Mouse (Mus musculus): ENCODE data around the gene Popdc2. TPM values are rescaled to one million over a fixed set of nuclear protein-coding genes. Genes with fewer than 3 reads are reported as not detected.
A peak's percentile ranks its signal among the peaks of the same experiment; 100 is the strongest.

Gene Popdc2
- polyA plus RNA-seq (2012; rRNA removed), result 6.5 and 7.7 TPM in 2 replicates

GRCm38 (mm10) chr16:38361933-38362332 lies at the start of gene Popdc2:
TSS of gene Popdc2 (plus strand) at chr16:38362209.
- Histone ChIP-seq H3K4me3 (ENCODE audit: low read depth, low read length) (peak within 1 kb of the TSS; percentile 34), H3K27me3 (ENCODE audit: control insufficient read depth, insufficient read depth, low read length) (no peaks in the 10 kb centered on the region), H3K36me3 (ENCODE audit: control insufficient read depth, insufficient read depth, low read length) (no peaks in the 10 kb centered on the region; the same call in 1 of the 2 replicates), H3K4me1 (ENCODE audit: control insufficient read depth, insufficient read depth, insufficient read length, low read length) (peaks cover 3% of the 10 kb centered on the region; the same call in 1 of the 2 replicates), H3K27ac (ENCODE audit: insufficient read depth, low read depth, low read length) (0 out of 2 replicates have a peak within 1 kb of the TSS, but pooled peaks have one; percentile 4)
- 56% methylated on average over 10 of the region's 10 CpGs for WGBS
- no peak for TF ChIP-seq POLR2A (IDR thresholded peaks at IDR 0.05; ENCODE audit: low read depth, low read length)
- no peak for TF ChIP-seq CTCF (IDR thresholded peaks at IDR 0.05; ENCODE audit: extremely low read depth, insufficient read length, insufficient replicate concordance, low read depth, low read length)

- no peak for TF ChIP-seq POLR2A (IDR thresholded peaks at IDR 0.05; ENCODE audit: low read depth, low read length)
- TF ChIP-seq CTCF (IDR thresholded peaks at IDR 0.05; ENCODE audit: extremely low read depth, insufficient read length, insufficient replicate concordance, low read depth, low read length), result no peak
- Histone ChIP-seq H3K4me1 (ENCODE audit: control insufficient read depth, insufficient read depth, insufficient read length, low read length) (peaks cover 2% of the 10 kb centered on the region; the same call in 1 of the 2 replicates), H3K4me3 (ENCODE audit: low read depth, low read length) (no peak overlapping the region), H3K27me3 (ENCODE audit: control insufficient read depth, insufficient read depth, low read length) (no peaks in the 10 kb centered on the region), H3K27ac (ENCODE audit: insufficient read depth, low read depth, low read length) (no peak overlapping the region), H3K36me3 (ENCODE audit: control insufficient read depth, insufficient read depth, low read length) (no peaks in the 10 kb centered on the region)
- WGBS, result 74% methylated on average over 9 of the region's 9 CpGs
Observed at GRCm38 (mm10) chr16:38318492-38318891, 43.5 kb upstream of the Popdc2 start.

- no peaks in the 10 kb centered on the region for H3K36me3 ChIP-seq (ENCODE audit: control insufficient read depth, insufficient read depth, low read length)
- H3K27me3 ChIP-seq (ENCODE audit: control insufficient read depth, insufficient read depth, low read length), result no peaks in the 10 kb centered on the region
- TF ChIP-seq CTCF (IDR thresholded peaks at IDR 0.05; ENCODE audit: extremely low read depth, insufficient read length, insufficient replicate concordance, low read depth, low read length) (no peak), POLR2A (IDR thresholded peaks at IDR 0.05; ENCODE audit: low read depth, low read length) (no peak)
- H3K4me3 ChIP-seq (ENCODE audit: low read depth, low read length), result no peak overlapping the region
- no peak overlapping the region for H3K27ac ChIP-seq (ENCODE audit: insufficient read depth, low read depth, low read length)
- 91% methylated on average over 4 of the region's 4 CpGs for WGBS
- H3K4me1 ChIP-seq (ENCODE audit: control insufficient read depth, insufficient read depth, insufficient read length, low read length), result peaks cover 2% of the 10 kb centered on the region; the same call in 1 of the 2 replicates
Observed at GRCm38 (mm10) chr16:38319087-38319486, 42.9 kb upstream of the Popdc2 start.

- Histone ChIP-seq H3K27ac (ENCODE audit: insufficient read depth, low read depth, low read length) (no peak overlapping the region), H3K4me3 (ENCODE audit: low read depth, low read length) (no peak overlapping the region), H3K4me1 (ENCODE audit: control insufficient read depth, insufficient read depth, insufficient read length, low read length) (peaks cover 2% of the 10 kb centered on the region; the same call in 1 of the 2 replicates), H3K27me3 (ENCODE audit: control insufficient read depth, insufficient read depth, low read length) (no peaks in the 10 kb centered on the region), H3K36me3 (ENCODE audit: control insufficient read depth, insufficient read depth, low read length) (no peaks in the 10 kb centered on the region)
- 33% methylated on average over 17 of the region's 17 CpGs for WGBS
- no peak for TF ChIP-seq POLR2A (IDR thresholded peaks at IDR 0.05; ENCODE audit: low read depth, low read length)
- peak; percentile 58; the same call in 1 of the 2 replicates for TF ChIP-seq CTCF (IDR thresholded peaks at IDR 0.05; ENCODE audit: extremely low read depth, insufficient read length, insufficient replicate concordance, low read depth, low read length)
Observed at GRCm38 (mm10) chr16:38321452-38321935, 40.5 kb upstream of the Popdc2 start.

- Histone ChIP-seq H3K4me3 (ENCODE audit: low read depth, low read length) (no peak overlapping the region), H3K36me3 (ENCODE audit: control insufficient read depth, insufficient read depth, low read length) (no peaks in the 10 kb centered on the region), H3K4me1 (ENCODE audit: control insufficient read depth, insufficient read depth, insufficient read length, low read length) (peaks cover 2% of the 10 kb centered on the region; the same call in 1 of the 2 replicates), H3K27ac (ENCODE audit: insufficient read depth, low read depth, low read length) (no peak overlapping the region), H3K27me3 (ENCODE audit: control insufficient read depth, insufficient read depth, low read length) (no peaks in the 10 kb centered on the region)
- 91% methylated on average over 15 of the region's 15 CpGs for WGBS
- TF ChIP-seq POLR2A (IDR thresholded peaks at IDR 0.05; ENCODE audit: low read depth, low read length) (no peak), CTCF (IDR thresholded peaks at IDR 0.05; ENCODE audit: extremely low read depth, insufficient read length, insufficient replicate concordance, low read depth, low read length) (no peak)
Observed at GRCm38 (mm10) chr16:38324311-38324710, 37.7 kb upstream of the Popdc2 start.

- Histone ChIP-seq H3K36me3 (ENCODE audit: control insufficient read depth, insufficient read depth, low read length) (no peaks in the 10 kb centered on the region), H3K4me3 (ENCODE audit: low read depth, low read length) (no peak overlapping the region), H3K4me1 (ENCODE audit: control insufficient read depth, insufficient read depth, insufficient read length, low read length) (no peaks in the 10 kb centered on the region), H3K27ac (ENCODE audit: insufficient read depth, low read depth, low read length) (no peak overlapping the region), H3K27me3 (ENCODE audit: control insufficient read depth, insufficient read depth, low read length) (no peaks in the 10 kb centered on the region)
- WGBS, result 88% methylated on average over 11 of the region's 11 CpGs
- TF ChIP-seq CTCF (IDR thresholded peaks at IDR 0.05; ENCODE audit: extremely low read depth, insufficient read length, insufficient replicate concordance, low read depth, low read length) (no peak), POLR2A (IDR thresholded peaks at IDR 0.05; ENCODE audit: low read depth, low read length) (no peak)
Observed at GRCm38 (mm10) chr16:38326778-38327397, 35.1 kb upstream of the Popdc2 start.

- Histone ChIP-seq H3K4me1 (ENCODE audit: control insufficient read depth, insufficient read depth, insufficient read length, low read length) (peaks cover 3% of the 10 kb centered on the region; the same call in 1 of the 2 replicates), H3K4me3 (ENCODE audit: low read depth, low read length) (no peak overlapping the region), H3K27me3 (ENCODE audit: control insufficient read depth, insufficient read depth, low read length) (no peaks in the 10 kb centered on the region), H3K36me3 (ENCODE audit: control insufficient read depth, insufficient read depth, low read length) (no peaks in the 10 kb centered on the region), H3K27ac (ENCODE audit: insufficient read depth, low read depth, low read length) (no peak overlapping the region)
- WGBS, result 89% methylated on average over 3 of the region's 3 CpGs
- TF ChIP-seq CTCF (IDR thresholded peaks at IDR 0.05; ENCODE audit: extremely low read depth, insufficient read length, insufficient replicate concordance, low read depth, low read length) (peak; percentile 30; the same call in 1 of the 2 replicates), POLR2A (IDR thresholded peaks at IDR 0.05; ENCODE audit: low read depth, low read length) (no peak)
Observed at GRCm38 (mm10) chr16:38329340-38329739, 32.7 kb upstream of the Popdc2 start.
